Mouse (Mus musculus): ENCODE measurements around the gene Ttf1. TPM values are rescaled to one million over a fixed set of nuclear protein-coding genes. Genes with fewer than 3 reads are reported as not detected.
"Not testable (repeated sequence)": the region's sequence is repeated elsewhere in the genome, so short reads cannot be mapped to it uniquely, and the experiment has no call there.

Ttf1 gene
- polyA plus RNA-seq, 1 experiment: 7.2 TPM

DNA sequence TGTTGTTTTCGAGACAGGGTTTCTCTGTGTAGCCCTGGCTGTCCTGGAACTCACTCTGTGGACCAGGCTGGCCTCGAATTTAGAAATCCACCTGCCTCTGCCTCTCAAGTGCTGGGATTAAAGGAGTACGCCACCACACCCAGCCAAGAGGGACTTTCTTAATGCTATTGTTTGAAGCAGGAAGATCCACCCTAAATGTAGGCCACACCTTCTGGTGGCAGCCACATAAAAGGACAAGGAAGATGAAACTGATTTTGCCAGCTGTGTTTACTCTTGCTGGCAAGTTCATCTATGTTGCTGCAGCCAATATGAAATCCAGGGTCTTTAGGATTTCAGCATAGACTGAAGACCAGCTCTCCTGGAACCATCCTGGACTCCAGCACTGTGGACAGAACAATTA, 37.4 kb downstream of the Ttf1 start:
- Histone ChIP-seq H3K4me1 (ENCODE audit: control insufficient read depth, insufficient read depth, insufficient read length) (peaks cover 2% of the 10 kb centered on the region; the same call in 1 of the 2 replicates), H3K27me3 (ENCODE audit: control insufficient read depth, insufficient read depth, low read length) (no peaks in the 10 kb centered on the region), H3K27ac (ENCODE audit: insufficient read depth, low read length) (peak overlapping the region; percentile 55; the same call in 1 of the 2 replicates), H3K4me3 (ENCODE audit: extremely low read depth, insufficient read depth, insufficient read length) (no peak overlapping the region), H3K36me3 (ENCODE audit: control insufficient read depth, insufficient read depth, low read length) (no peaks in the 10 kb centered on the region)
- peak in 1 of 2 experiments; percentile 50 for DNase-seq (ENCODE audit: low read depth in 1 of 2, low spot score in 2 of 2)
- 74% methylated on average over 3 of the region's 3 CpGs for WGBS
- TF ChIP-seq CTCF (IDR thresholded peaks at IDR 0.05; ENCODE audit: extremely low read depth, insufficient read depth, insufficient read length, insufficient replicate concordance): no peak
- TF ChIP-seq POLR2A (IDR thresholded peaks at IDR 0.05; ENCODE audit: low read depth, low read length): no peak

- not testable (repeated sequence) for H3K27ac ChIP-seq (ENCODE audit: insufficient read depth, low read length); H3K4me3 ChIP-seq (ENCODE audit: extremely low read depth, insufficient read depth, insufficient read length); H3K36me3 ChIP-seq (ENCODE audit: control insufficient read depth, insufficient read depth, low read length); H3K4me1 ChIP-seq (ENCODE audit: control insufficient read depth, insufficient read depth, insufficient read length); DNase-seq (ENCODE audit: low read depth in 1 of 2, low spot score in 2 of 2); H3K27me3 ChIP-seq (ENCODE audit: control insufficient read depth, insufficient read depth, low read length)
- 87% methylated on average over 5 of the region's 5 CpGs for WGBS
These were observed 37.9 kb downstream of the Ttf1 start for GRCm38 (mm10) chr2:29097955-29098354.

GRCm38 (mm10) chr2:29098786-29099185, 38.7 kb downstream of the Ttf1 start:
- WGBS: 77% methylated on average over 8 of the region's 8 CpGs
- Histone ChIP-seq H3K27me3 (ENCODE audit: control insufficient read depth, insufficient read depth, low read length) (no peaks in the 10 kb centered on the region), H3K4me3 (ENCODE audit: extremely low read depth, insufficient read depth, insufficient read length) (no peak overlapping the region), H3K36me3 (ENCODE audit: control insufficient read depth, insufficient read depth, low read length) (no peaks in the 10 kb centered on the region), H3K4me1 (ENCODE audit: control insufficient read depth, insufficient read depth, insufficient read length) (peaks cover 2% of the 10 kb centered on the region; the same call in 1 of the 2 replicates), H3K27ac (ENCODE audit: insufficient read depth, low read length) (no peak overlapping the region; the same call in 1 of the 2 replicates)
- no peak for DNase-seq (ENCODE audit: low read depth in 1 of 2, low spot score in 2 of 2)
- TF ChIP-seq POLR2A (IDR thresholded peaks at IDR 0.05; ENCODE audit: low read depth, low read length) (no peak), CTCF (IDR thresholded peaks at IDR 0.05; ENCODE audit: extremely low read depth, insufficient read depth, insufficient read length, insufficient replicate concordance) (no peak)

- no peaks in the 10 kb centered on the region for H3K36me3 ChIP-seq (ENCODE audit: control insufficient read depth, insufficient read depth, low read length)
- no peak overlapping the region for H3K4me3 ChIP-seq (ENCODE audit: extremely low read depth, insufficient read depth, insufficient read length)
- no peak overlapping the region for H3K27ac ChIP-seq (ENCODE audit: insufficient read depth, low read length)
- H3K27me3 ChIP-seq (ENCODE audit: control insufficient read depth, insufficient read depth, low read length): no peaks in the 10 kb centered on the region
- TF ChIP-seq POLR2A (IDR thresholded peaks at IDR 0.05; ENCODE audit: low read depth, low read length) (no peak), CTCF (IDR thresholded peaks at IDR 0.05; ENCODE audit: extremely low read depth, insufficient read depth, insufficient read length, insufficient replicate concordance) (no peak)
- H3K4me1 ChIP-seq (ENCODE audit: control insufficient read depth, insufficient read depth, insufficient read length): peaks cover 2% of the 10 kb centered on the region; the same call in 1 of the 2 replicates
- WGBS: 93% methylated on average over 14 of the region's 14 CpGs
- no peak for DNase-seq (ENCODE audit: low read depth in 1 of 2, low spot score in 2 of 2)
These were observed 39.6 kb downstream of the Ttf1 start for GRCm38 (mm10) chr2:29099646-29100045.

DNA sequence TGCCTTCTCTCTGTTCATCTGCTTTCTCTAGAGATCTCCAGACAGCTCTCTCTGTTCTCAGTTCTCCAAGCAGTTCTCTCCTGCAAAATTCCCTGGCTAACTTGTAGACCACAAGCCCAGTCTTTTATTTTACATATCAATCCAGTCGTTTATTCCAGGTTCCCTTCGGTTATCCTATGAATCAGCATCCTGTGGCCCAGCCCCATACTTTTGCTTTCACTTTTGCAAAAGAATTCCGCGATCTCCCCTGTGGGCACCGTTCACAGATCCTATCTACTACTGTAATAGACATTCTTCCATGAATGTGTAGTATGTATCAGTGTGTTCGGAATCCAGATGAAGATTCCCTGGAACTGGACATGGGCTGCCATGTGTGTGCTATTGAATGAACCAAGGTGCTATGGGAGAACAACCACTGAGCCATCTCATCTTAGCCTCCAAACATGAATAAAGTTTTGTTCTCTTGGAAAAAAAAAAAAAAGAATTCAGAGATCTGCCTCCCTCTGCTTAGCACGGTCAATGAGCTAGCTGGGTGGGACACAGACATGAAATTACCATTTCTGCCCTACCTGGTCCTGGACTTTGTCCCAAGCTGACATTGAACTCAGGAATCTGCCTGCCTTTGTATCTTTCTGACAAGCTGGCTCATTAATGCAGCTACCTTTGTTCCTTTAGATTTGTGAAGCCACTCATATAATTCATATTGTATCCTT, 40.9 kb downstream of the Ttf1 start:
- WGBS: 36% methylated on average over 7 of the region's 7 CpGs
- peak overlapping the region; percentile 60 for H3K27ac ChIP-seq (ENCODE audit: insufficient read depth, low read length)

GRCm38 (mm10) chr2:29102416-29103377, 42.6 kb downstream of the Ttf1 start:
- H3K27ac ChIP-seq (ENCODE audit: insufficient read depth, low read length); H3K4me1 ChIP-seq (ENCODE audit: control insufficient read depth, insufficient read depth, insufficient read length); H3K27me3 ChIP-seq (ENCODE audit: control insufficient read depth, insufficient read depth, low read length); DNase-seq (ENCODE audit: low read depth in 1 of 2, low spot score in 2 of 2); H3K36me3 ChIP-seq (ENCODE audit: control insufficient read depth, insufficient read depth, low read length); H3K4me3 ChIP-seq (ENCODE audit: extremely low read depth, insufficient read depth, insufficient read length): not testable (repeated sequence)
- 67% methylated on average over 10 of the region's 10 CpGs for WGBS

More for the DNA sequence above, 40.9 kb downstream of the Ttf1 start:
- no peaks in the 10 kb centered on the region for H3K27me3 ChIP-seq (ENCODE audit: control insufficient read depth, insufficient read depth, low read length)
- TF ChIP-seq CTCF (IDR thresholded peaks at IDR 0.05; ENCODE audit: extremely low read depth, insufficient read depth, insufficient read length, insufficient replicate concordance) (no peak), POLR2A (IDR thresholded peaks at IDR 0.05; ENCODE audit: low read depth, low read length) (no peak)
- H3K4me1 ChIP-seq (ENCODE audit: control insufficient read depth, insufficient read depth, insufficient read length): peaks cover 2% of the 10 kb centered on the region; the same call in 1 of the 2 replicates
- DNase-seq (ENCODE audit: low read depth in 1 of 2, low spot score in 2 of 2): no peak
- H3K36me3 ChIP-seq (ENCODE audit: control insufficient read depth, insufficient read depth, low read length): no peaks in the 10 kb centered on the region
- peak overlapping the region; percentile 27; the same call in 1 of the 2 replicates for H3K4me3 ChIP-seq (ENCODE audit: extremely low read depth, insufficient read depth, insufficient read length)

DNA sequence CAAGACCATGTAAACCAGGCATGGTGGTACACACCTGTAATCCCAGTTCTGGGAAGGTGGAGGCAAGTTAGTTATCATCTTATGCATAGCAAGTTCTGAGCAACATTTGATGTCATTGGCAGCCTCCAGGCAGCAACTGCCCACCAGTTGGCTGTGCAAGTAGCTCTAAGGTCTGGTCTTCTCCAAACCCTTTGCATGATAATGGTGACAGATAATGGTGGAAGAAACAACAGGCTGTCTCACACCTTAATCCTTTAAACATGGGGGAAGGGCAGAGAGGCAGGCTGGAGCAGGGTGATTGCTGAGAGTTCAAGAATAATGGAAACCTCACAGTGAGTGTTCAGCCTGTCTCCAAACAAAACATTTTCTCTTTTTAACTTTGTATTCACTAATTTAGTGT, 60.9 kb downstream of the Ttf1 start:
- Histone ChIP-seq H3K27me3 (ENCODE audit: control insufficient read depth, insufficient read depth, low read length) (no peaks in the 10 kb centered on the region), H3K36me3 (ENCODE audit: control insufficient read depth, insufficient read depth, low read length) (no peaks in the 10 kb centered on the region), H3K4me3 (ENCODE audit: extremely low read depth, insufficient read depth, insufficient read length) (no peak overlapping the region), H3K27ac (ENCODE audit: insufficient read depth, low read length) (no peak overlapping the region), H3K4me1 (ENCODE audit: control insufficient read depth, insufficient read depth, insufficient read length) (peaks cover under 1% of the 10 kb centered on the region)
- DNase-seq (ENCODE audit: low read depth in 1 of 2, low spot score in 2 of 2): no peak
- no peak for TF ChIP-seq CTCF (IDR thresholded peaks at IDR 0.05; ENCODE audit: extremely low read depth, insufficient read depth, insufficient read length, insufficient replicate concordance)
- TF ChIP-seq POLR2A (IDR thresholded peaks at IDR 0.05; ENCODE audit: low read depth, low read length): no peak
